Mouse (Mus musculus): ENCODE results near the gene Dscaml1. TPM values are rescaled to one million over a fixed set of nuclear protein-coding genes. Genes with fewer than 3 reads are reported as not detected.

Dscaml1 gene
- polyA plus RNA-seq, 1 experiment, result not detected

DNA sequence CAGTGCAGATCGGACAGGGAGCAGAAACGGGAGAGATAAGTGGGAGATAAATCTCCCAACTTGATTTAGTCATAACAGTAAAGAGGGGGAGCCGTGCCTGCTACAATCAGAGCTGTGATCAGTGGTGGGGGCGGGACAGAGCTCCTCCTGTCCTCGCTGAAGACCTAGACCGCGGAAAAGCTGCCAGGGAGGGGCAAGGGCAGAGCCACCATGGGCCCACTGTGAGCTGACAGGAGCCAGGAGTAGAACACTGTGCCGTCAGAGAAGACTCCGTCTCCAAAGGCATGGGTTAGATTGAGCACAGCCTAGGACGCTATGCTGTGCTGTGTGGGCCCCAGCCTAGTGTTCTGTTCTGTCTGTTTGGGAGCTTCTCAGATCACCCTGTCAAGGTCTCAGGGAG is 72.8 kb downstream of the Dscaml1 start:
- no peak overlapping the region for H3K27ac ChIP-seq (ENCODE audit: insufficient read depth, low read length)
- TF ChIP-seq POLR2A (IDR thresholded peaks at IDR 0.05; ENCODE audit: low read depth, low read length) (no peak), CTCF (IDR thresholded peaks at IDR 0.05; ENCODE audit: borderline replicate concordance, insufficient read depth, low read length) (no peak)
- H3K4me1 ChIP-seq (ENCODE audit: control insufficient read depth, insufficient read depth, low read length), result no peaks in the 10 kb centered on the region
- no peak overlapping the region for H3K4me3 ChIP-seq (ENCODE audit: insufficient read depth, low read length)

DNA sequence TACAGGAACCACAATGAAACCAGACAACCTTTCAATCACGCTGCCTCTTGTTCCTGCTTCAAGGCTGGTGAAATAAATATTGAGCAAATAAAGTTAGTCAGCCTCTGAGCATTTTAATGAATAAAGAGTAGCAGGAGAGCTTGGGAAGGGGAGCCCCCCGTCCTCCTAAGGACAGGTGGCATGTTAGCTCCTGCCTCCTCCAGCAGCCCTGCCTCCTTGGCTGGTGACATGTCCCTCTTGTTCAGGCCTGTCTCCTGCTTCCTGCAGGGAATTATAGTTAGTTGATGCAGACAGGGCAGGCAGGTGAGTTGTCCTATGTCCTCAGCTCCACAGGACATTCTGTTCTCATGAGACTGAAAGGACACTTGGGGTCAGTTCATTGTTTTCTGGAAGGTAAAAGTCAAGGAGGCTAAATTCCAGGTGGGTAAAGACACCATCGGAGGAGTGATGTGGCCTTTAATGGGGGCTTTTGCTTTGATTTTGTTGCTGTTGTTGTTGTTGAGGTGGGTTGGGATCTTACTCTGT is 73.7 kb downstream of the Dscaml1 start:
- TF ChIP-seq POLR2A (IDR thresholded peaks at IDR 0.05; ENCODE audit: low read depth, low read length), result no peak
- TF ChIP-seq CTCF (IDR thresholded peaks at IDR 0.05; ENCODE audit: borderline replicate concordance, insufficient read depth, low read length), result no peak
- no peak overlapping the region for H3K27ac ChIP-seq (ENCODE audit: insufficient read depth, low read length)
- no peaks in the 10 kb centered on the region for H3K4me1 ChIP-seq (ENCODE audit: control insufficient read depth, insufficient read depth, low read length)
- H3K4me3 ChIP-seq (ENCODE audit: insufficient read depth, low read length), result no peak overlapping the region

DNA sequence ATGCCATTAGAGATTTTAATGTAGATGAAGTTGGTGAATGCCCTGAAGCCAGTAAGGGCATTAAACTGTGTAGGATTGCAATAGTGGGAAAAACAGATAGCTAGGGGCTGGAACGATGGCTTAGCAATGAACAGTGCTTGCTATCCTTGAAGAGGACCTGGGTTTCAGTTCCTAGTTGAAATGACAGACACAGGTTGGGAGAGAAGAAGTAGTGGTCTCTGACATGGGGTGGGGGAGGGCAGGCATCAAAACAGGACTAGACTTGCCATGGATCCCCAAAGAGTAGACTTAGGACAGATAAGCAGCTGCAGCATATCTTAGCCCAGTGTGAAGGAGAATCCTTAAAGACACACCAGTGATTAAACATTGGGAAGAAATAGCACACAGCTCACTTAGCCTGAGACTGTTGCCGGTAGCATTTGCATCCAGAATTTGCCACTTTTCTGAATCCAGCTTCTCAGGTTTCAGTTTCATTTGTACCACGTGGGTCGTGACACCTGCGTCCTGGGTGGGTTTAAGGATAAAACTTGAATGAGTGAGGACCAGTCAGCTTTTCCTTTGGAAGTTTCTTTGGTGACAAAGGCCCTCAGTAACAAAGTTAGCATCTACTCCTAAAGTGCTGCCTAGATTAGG is 75.0 kb downstream of the Dscaml1 start:
- TF ChIP-seq CTCF (IDR thresholded peaks at IDR 0.05; ENCODE audit: borderline replicate concordance, insufficient read depth, low read length), result no peak
- no peak for TF ChIP-seq POLR2A (IDR thresholded peaks at IDR 0.05; ENCODE audit: low read depth, low read length)
- no peak overlapping the region for H3K4me3 ChIP-seq (ENCODE audit: insufficient read depth, low read length)
- H3K4me1 ChIP-seq (ENCODE audit: control insufficient read depth, insufficient read depth, low read length), result no peaks in the 10 kb centered on the region
- no peak overlapping the region for H3K27ac ChIP-seq (ENCODE audit: insufficient read depth, low read length)

DNA sequence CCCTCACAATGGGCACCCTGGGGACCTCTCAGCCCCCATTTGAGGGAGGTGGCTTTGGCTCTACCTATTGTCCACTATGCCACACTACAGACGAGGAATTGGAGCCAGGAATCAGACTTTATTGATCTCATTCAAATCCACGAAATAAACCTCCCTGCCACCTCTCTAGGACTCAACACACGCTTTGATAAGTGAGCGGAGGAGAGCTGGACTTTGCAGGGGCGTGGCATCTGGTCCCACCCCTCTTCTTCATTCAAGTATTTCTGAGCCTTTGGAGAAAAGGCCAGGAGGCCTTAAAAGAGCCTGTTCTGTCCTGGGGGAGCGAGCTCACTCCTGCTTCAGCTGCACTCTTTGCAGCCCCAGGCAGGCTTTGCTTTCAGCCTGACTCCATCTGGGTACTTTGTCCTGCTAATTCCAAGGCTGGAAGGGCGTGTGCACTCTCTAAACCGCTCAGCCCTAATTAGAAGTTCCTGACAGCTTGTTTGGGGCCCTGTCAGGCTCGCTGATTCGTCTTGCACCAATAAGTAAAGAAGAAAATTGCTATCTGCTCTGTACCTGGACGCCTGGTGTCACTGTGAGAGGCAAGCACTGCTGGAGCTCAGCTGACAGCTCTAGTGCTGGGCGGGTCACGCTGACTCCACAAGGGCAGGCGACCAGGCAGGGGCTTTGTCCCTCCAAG is 75.7 kb downstream of the Dscaml1 start:
- no peak for TF ChIP-seq POLR2A (IDR thresholded peaks at IDR 0.05; ENCODE audit: low read depth, low read length)
- TF ChIP-seq CTCF (IDR thresholded peaks at IDR 0.05; ENCODE audit: borderline replicate concordance, insufficient read depth, low read length), result no peak
- Histone ChIP-seq H3K4me3 (ENCODE audit: insufficient read depth, low read length) (no peak overlapping the region), H3K4me1 (ENCODE audit: control insufficient read depth, insufficient read depth, low read length) (no peaks in the 10 kb centered on the region), H3K27ac (ENCODE audit: insufficient read depth, low read length) (no peak overlapping the region)

DNA sequence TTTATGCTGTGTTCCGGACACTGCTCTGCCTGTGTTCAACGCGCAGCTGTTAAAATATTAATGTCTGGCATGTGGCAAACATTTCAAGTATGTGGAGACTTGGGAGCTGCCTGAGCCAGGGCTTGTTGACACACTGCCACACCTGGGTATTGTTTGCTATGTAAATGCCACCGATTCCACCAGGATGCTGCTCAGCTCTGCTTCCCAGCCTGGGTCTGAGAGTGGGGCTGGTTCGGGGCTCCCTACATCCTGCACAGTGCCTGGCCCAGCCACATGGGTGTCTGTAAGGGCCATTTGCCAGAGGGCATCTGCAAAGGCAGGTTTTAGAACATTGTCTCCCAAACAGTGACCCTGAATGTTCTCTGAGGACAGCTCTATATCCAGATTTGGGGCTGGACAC is 78.5 kb downstream of the Dscaml1 start:
- Histone ChIP-seq H3K4me1 (ENCODE audit: control insufficient read depth, insufficient read depth, low read length) (no peaks in the 10 kb centered on the region), H3K27ac (ENCODE audit: insufficient read depth, low read length) (no peak overlapping the region), H3K4me3 (ENCODE audit: insufficient read depth, low read length) (no peak overlapping the region)
- TF ChIP-seq CTCF (IDR thresholded peaks at IDR 0.05; ENCODE audit: borderline replicate concordance, insufficient read depth, low read length) (no peak), POLR2A (IDR thresholded peaks at IDR 0.05; ENCODE audit: low read depth, low read length) (no peak)

DNA sequence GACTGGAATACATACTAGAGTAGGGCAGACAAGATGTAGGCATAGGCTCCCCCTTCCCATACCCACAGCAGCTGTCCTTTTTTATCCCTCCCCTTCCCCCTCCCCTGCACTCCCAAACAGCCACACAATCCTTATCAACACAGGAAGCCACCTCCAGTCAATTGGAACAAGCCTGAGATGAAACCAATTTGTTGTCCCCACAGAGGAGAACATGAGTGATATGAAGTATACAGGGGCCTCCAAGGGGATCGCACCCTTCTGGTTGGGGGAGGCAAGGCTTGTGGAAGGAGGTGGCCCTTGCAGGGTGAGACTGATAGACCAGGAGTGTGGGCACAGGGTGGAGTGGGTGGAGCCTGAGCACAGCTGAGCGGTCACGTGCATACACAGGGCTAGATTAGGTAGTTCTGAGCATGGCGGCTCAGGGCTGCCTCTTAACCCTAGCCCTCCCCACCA is 79.1 kb downstream of the Dscaml1 start:
- no peak overlapping the region for H3K27ac ChIP-seq (ENCODE audit: insufficient read depth, low read length)
- no peak for TF ChIP-seq POLR2A (IDR thresholded peaks at IDR 0.05; ENCODE audit: low read depth, low read length)
- no peak for TF ChIP-seq CTCF (IDR thresholded peaks at IDR 0.05; ENCODE audit: borderline replicate concordance, insufficient read depth, low read length)
- H3K4me1 ChIP-seq (ENCODE audit: control insufficient read depth, insufficient read depth, low read length), result no peaks in the 10 kb centered on the region
- no peak overlapping the region for H3K4me3 ChIP-seq (ENCODE audit: insufficient read depth, low read length)

DNA sequence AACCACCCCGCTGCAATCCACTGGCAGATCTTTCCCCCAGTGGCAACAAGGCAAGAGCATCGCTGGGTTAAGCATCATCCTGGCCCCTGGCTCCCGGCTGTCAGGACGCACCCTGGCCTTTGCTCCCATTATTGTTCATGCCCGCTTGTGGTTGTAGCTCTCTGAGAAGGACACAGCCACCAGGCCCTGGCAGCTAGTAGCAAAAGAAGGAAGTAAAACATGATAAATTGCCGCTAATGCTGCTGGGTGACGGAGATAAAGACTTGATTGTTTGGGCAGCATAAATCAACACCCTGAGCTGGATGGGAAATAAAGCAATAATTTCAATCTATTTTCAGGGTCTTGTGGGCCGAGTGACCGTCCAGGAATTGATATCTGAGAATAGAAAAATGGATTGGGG is 81.1 kb downstream of the Dscaml1 start:
- TF ChIP-seq CTCF (IDR thresholded peaks at IDR 0.05; ENCODE audit: borderline replicate concordance, insufficient read depth, low read length) (no peak), POLR2A (IDR thresholded peaks at IDR 0.05; ENCODE audit: low read depth, low read length) (no peak)

DNA sequence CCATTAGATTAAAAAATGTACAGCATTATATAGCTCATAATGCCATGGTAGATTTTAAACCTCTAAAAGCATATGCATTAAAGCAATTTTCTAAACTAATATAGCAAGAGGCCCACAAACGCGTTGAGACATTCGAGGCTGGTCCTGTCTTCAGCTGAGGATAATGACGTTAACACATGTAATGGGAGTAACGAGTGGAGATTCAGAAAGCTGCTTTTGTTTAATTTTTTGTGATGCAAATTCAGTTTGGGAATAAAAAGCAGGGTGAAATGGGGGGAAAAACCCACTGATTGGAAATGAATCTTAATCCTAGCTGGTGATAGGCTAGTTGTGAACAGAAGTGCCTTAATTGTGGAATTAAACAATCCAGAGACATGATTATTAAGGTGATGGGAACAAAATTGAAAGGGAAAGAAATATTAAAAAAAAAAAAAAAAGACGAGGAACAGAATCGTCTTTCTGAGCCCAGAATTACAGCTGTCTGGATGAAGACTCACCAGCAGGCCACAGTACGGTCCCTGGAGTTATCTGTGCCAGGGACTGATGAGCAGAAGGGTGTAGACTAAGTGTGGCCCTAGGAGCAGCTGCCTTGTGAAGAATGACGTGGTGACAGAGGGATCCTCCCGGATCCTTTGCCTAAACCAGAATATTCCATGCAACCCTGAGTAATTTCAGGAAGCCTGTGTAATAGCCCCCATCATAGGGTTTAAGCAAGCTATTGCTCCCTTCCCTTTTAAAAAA is 84.5 kb downstream of the Dscaml1 start:
- Histone ChIP-seq H3K4me3 (ENCODE audit: insufficient read depth, low read length) (no peak overlapping the region), H3K4me1 (ENCODE audit: control insufficient read depth, insufficient read depth, low read length) (no peaks in the 10 kb centered on the region), H3K27ac (ENCODE audit: insufficient read depth, low read length) (no peak overlapping the region)
- TF ChIP-seq CTCF (IDR thresholded peaks at IDR 0.05; ENCODE audit: borderline replicate concordance, insufficient read depth, low read length) (no peak), POLR2A (IDR thresholded peaks at IDR 0.05; ENCODE audit: low read depth, low read length) (no peak)

More for the DNA sequence above, 81.1 kb downstream of the Dscaml1 start:
- Histone ChIP-seq H3K27ac (ENCODE audit: insufficient read depth, low read length) (no peak overlapping the region), H3K4me3 (ENCODE audit: insufficient read depth, low read length) (no peak overlapping the region), H3K4me1 (ENCODE audit: control insufficient read depth, insufficient read depth, low read length) (no peaks in the 10 kb centered on the region)

DNA sequence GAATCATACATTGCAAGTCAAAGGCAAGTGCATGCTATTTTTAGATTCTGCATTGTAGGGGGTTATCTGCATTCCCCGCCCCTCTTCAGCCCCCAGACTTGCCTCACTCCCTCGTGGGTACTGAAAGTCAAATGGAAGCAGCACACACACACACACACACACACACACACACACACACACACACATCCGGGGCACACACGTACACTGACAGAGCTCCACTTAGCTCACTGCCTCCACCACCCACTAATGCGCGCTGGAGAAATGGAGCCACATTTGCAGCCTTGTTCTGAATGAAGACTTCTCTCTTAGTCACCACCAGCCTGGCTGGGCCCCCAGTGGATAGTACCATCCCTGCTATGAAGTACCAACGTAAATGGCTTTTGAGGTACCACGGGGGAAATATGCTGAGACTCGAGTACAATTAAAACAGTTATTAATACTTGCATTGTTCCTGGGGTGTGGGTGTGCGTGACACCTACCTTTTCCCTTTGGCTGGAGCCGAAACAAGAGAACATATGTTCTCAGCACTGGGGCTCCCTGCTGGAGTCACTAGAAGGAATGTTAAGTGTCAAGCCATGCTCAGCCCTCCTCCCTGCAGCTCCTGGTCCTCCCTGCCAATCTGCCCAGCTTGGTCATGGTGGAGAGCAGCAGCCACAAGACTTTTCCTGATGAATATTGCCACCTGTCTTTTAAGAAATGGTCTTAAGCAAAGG is 91.7 kb downstream of the Dscaml1 start:
- H3K4me1 ChIP-seq (ENCODE audit: control insufficient read depth, insufficient read depth, low read length), result no peaks in the 10 kb centered on the region
- no peak overlapping the region for H3K27ac ChIP-seq (ENCODE audit: insufficient read depth, low read length)
- no peak overlapping the region for H3K4me3 ChIP-seq (ENCODE audit: insufficient read depth, low read length)
- TF ChIP-seq POLR2A (IDR thresholded peaks at IDR 0.05; ENCODE audit: low read depth, low read length) (no peak), CTCF (IDR thresholded peaks at IDR 0.05; ENCODE audit: borderline replicate concordance, insufficient read depth, low read length) (no peak)
